Mouse (Mus musculus) embryonic facial prominence, embryonic 11.5 days (tissue): ENCODE data around the gene Ttc33. TPM values are rescaled to one million over a fixed set of nuclear protein-coding genes. Genes with fewer than 3 reads are reported as not detected.

Experiments used
- polyA plus RNA-seq: library from polyadenylated mRNA; unstranded; fragments of >200 nt; fragmentation: Nextera tagmentation; extraction: Ambion mirVana; gene quantifications from 2 replicates; pipeline ENCODE4 v1.2.1, GENCODE M21; 2014

The Ttc33 gene
- polyA plus RNA-seq, 1 experiment from 2014 or later: 50.7 TPM

Other genes starting within 250 kb of the Ttc33 start
- gene C7, start 121.8 kb upstream of the Ttc33 start, polyA plus RNA-seq: 0.15 and 0.18 TPM in 2 replicates
- 1.1 and 1.3 TPM in 2 replicates for gene Card6, start 77.0 kb upstream of the Ttc33 start, polyA plus RNA-seq
- 561 and 580 TPM in 2 replicates for gene Rpl37, start 68.9 kb upstream of the Ttc33 start, polyA plus RNA-seq
- 21.9 and 23.3 TPM in 2 replicates for gene Prkaa1, start 41.7 kb upstream of the Ttc33 start, polyA plus RNA-seq
- 1.5 TPM in 2 replicates for gene Ptger4, start 58.7 kb downstream of the Ttc33 start, polyA plus RNA-seq